Mouse (Mus musculus): ENCODE measurements at regions not wholly inside any gene's neighbourhood (a gene's known extent, or its start where the extent isn't known, plus 50 kb on each side); places are given as distances from the start of the nearest gene placed in this dataset.

DNA sequence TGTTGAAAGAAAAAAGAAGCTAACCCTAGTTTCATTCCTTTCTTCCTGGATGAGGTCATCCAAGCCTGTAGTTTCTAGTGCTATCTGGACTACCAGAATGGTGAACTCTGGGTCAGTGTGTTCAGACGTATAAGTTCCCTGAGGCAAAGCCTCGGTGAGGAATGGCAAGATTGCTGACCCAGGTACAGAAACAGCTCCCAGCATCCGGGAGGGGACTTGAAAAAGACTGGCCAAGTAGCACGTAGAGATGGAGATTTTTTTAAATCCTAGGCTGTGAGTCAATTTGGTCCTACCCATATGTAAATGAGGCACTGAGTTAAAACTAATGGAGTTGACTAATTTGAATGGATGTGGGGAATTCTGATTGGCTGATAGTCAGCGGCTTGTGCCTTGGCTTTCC lies 55.0 kb upstream of the Gm11084 start:
- DNase-seq = no peak

GRCm38 (mm10) chr2:73040031-73040430 lies 53.5 kb upstream of the Gm11084 start:
- no peak for DNase-seq

DNA sequence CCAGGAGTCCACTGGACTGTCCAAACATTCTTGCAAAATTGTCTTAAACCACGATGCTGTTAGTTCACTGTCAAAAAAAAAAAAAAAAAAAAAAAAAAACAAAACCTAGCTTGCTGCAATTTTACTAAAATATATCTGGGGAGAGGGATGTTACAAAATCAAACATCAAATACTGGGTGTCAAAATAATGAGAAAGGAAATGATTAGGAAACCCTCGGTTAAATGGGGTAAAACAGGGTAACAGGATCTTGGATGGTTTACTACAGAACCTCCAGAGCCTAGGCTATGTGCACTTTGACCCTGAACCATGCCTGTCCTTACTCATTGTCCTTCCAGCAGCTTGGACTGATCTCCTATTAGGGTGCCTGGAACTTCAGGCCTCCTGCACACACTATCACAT lies 52.8 kb upstream of the Gm11084 start:
- DNase-seq = no peak

DNA sequence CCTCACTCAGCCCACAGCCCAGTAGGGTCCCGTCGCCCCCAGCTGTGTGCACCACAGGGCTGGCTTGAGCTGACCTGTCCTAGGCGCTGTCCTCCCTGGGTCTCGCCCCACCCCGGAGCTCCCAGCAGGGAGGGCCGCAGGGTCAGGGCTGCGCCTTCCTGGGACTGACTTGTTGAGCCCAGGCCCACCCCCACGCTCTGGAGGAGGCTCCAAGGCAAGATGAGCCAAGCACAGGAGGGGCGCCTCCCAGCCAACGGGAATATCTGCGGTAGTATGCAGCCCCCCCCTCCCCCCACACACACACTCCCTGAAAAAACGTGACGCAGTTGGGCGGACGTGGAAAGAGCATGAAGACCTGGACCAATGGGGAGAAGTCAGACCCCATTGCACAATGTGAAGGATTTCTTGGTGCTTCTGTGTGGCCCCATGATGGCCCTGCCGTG lies 51.8 kb upstream of the Gm11084 start:
- peak; percentile 61 for DNase-seq

- no peak for DNase-seq
Observed at GRCm38 (mm10) chr2:73037266-73038046, 50.9 kb upstream of the Gm11084 start.
